Mouse (Mus musculus): ENCODE results near the gene Adprhl1. TPM values are rescaled to one million over a fixed set of nuclear protein-coding genes. Genes with fewer than 3 reads are reported as not detected.

Adprhl1 gene
- total RNA-seq, 2 experiments from 2014 or later, result 44.7 to 101 TPM

GRCm38 (mm10) chr8:13202806-13203205 is 51.2 kb downstream of the Adprhl1 start:
- intact Hi-C loops (cut with DNase I), result no loop called here
- peak overlapping the region; percentile 51 for H3K27ac ChIP-seq
- no peak for DNase-seq
- TF ChIP-seq CTCF (IDR thresholded peaks at IDR 0.05), result no peak
- H3K4me3 ChIP-seq, result no peak overlapping the region

- DNase-seq, result no peak
- no peak for TF ChIP-seq CTCF (IDR thresholded peaks at IDR 0.05)
- H3K27ac ChIP-seq, result peak overlapping the region; percentile 51; the same call in 1 of the 2 replicates
- H3K4me3 ChIP-seq, result peak overlapping the region; percentile 92
- intact Hi-C loops (cut with DNase I), result no loop called here
Measured at GRCm38 (mm10) chr8:13202041-13202440, 51.9 kb downstream of the Adprhl1 start.

GRCm38 (mm10) chr8:13201013-13201334 is 53.0 kb downstream of the Adprhl1 start:
- peak overlapping the region; percentile 79 for H3K27ac ChIP-seq
- intact Hi-C loops (cut with DNase I), result no loop called here

GRCm38 (mm10) chr8:13200301-13201012 is 53.5 kb downstream of the Adprhl1 start, which contains the start of gene Grtp1:
Gene Grtp1, minus strand, starts transcription at chr8:13200620.
- intact Hi-C loops (cut with DNase I), result no loop called here
- Histone ChIP-seq H3K27ac (peak within 1 kb of the TSS; percentile 79), H3K4me3 (peak within 1 kb of the TSS; percentile 92)
- DNase-seq, result peak; percentile 83
- no peak for TF ChIP-seq CTCF (IDR thresholded peaks at IDR 0.05)

More at GRCm38 (mm10) chr8:13201013-13201334, 53.0 kb downstream of the Adprhl1 start:
- peak overlapping the region; percentile 92 for H3K4me3 ChIP-seq
- no peak for TF ChIP-seq CTCF (IDR thresholded peaks at IDR 0.05)
- DNase-seq, result no peak

- TF ChIP-seq CTCF (IDR thresholded peaks at IDR 0.05), result no peak
- intact Hi-C loops (cut with DNase I), result no loop called here
- DNase-seq, result no peak
- Histone ChIP-seq H3K4me3 (peak overlapping the region; percentile 92), H3K27ac (no peak overlapping the region; the same call in 1 of the 2 replicates)
Measured at GRCm38 (mm10) chr8:13199385-13200061, 54.4 kb downstream of the Adprhl1 start.

- no peak for DNase-seq
- TF ChIP-seq CTCF (IDR thresholded peaks at IDR 0.05), result no peak
- H3K4me3 ChIP-seq, result no peak overlapping the region
- H3K27ac ChIP-seq, result no peak overlapping the region
- intact Hi-C loops (cut with DNase I), result no loop called here
Measured at GRCm38 (mm10) chr8:13197493-13197892, 56.5 kb downstream of the Adprhl1 start.

- DNase-seq, result no peak
- intact Hi-C loops (cut with DNase I), result no loop called here
- TF ChIP-seq CTCF (IDR thresholded peaks at IDR 0.05), result no peak
- no peak overlapping the region for H3K4me3 ChIP-seq
- no peak overlapping the region for H3K27ac ChIP-seq
Measured at GRCm38 (mm10) chr8:13194818-13195217, 59.1 kb downstream of the Adprhl1 start.

GRCm38 (mm10) chr8:13190235-13190634 is 63.7 kb downstream of the Adprhl1 start:
- intact Hi-C loops (cut with DNase I), result no loop called here
- H3K27ac ChIP-seq, result no peak overlapping the region
- no peak for TF ChIP-seq CTCF (IDR thresholded peaks at IDR 0.05)
- DNase-seq, result no peak
- H3K4me3 ChIP-seq, result no peak overlapping the region

GRCm38 (mm10) chr8:13188857-13189256 is 65.1 kb downstream of the Adprhl1 start:
- intact Hi-C loops (cut with DNase I), result no loop called here
- H3K27ac ChIP-seq, result no peak overlapping the region
- H3K4me3 ChIP-seq, result no peak overlapping the region
- no peak for DNase-seq
- no peak for TF ChIP-seq CTCF (IDR thresholded peaks at IDR 0.05)

- Histone ChIP-seq H3K4me3 (no peak overlapping the region), H3K27ac (peak overlapping the region; percentile 88; the same call in 1 of the 2 replicates)
- no peak for TF ChIP-seq CTCF (IDR thresholded peaks at IDR 0.05)
- intact Hi-C loops (cut with DNase I), result no loop called here
- DNase-seq, result no peak
Measured at GRCm38 (mm10) chr8:13188052-13188555, 65.9 kb downstream of the Adprhl1 start.

GRCm38 (mm10) chr8:13187638-13188037 is 66.3 kb downstream of the Adprhl1 start:
- DNase-seq, result peak; percentile 50
- Histone ChIP-seq H3K27ac (peak overlapping the region; percentile 88), H3K4me3 (no peak overlapping the region)
- TF ChIP-seq CTCF (IDR thresholded peaks at IDR 0.05), result no peak
- intact Hi-C loops (cut with DNase I), result no loop called here

- intact Hi-C loops (cut with DNase I), result no loop called here
- Histone ChIP-seq H3K27ac (peak overlapping the region; percentile 88), H3K4me3 (peak overlapping the region; percentile 59)
- peak; percentile 83 for DNase-seq
- peak; percentile 20; the same call in 1 of the 2 replicates for TF ChIP-seq CTCF (IDR thresholded peaks at IDR 0.05)
Measured at GRCm38 (mm10) chr8:13187229-13187628, 66.7 kb downstream of the Adprhl1 start.

- DNase-seq, result no peak
- peak overlapping the region; percentile 59 for H3K4me3 ChIP-seq
- intact Hi-C loops (cut with DNase I), result no loop called here
- TF ChIP-seq CTCF (IDR thresholded peaks at IDR 0.05), result no peak
- H3K27ac ChIP-seq, result peak overlapping the region; percentile 88
Measured at GRCm38 (mm10) chr8:13186819-13187218, 67.1 kb downstream of the Adprhl1 start.

Data from gastrocnemius, adult 2 months (tissue).